Mouse (Mus musculus) forebrain, embryonic 15.5 days (tissue): ENCODE data around the gene Cdc25b. TPM values are rescaled to one million over a fixed set of nuclear protein-coding genes. Genes with fewer than 3 reads are reported as not detected.

Experiments
- ATAC-seq: fragments of 200-750 bp; cut with Nextera tagmentation; replicated peaks from 2 replicates; pipeline ENCODE4 v1.8.0; 2017; ENCODE audit warnings: mild to moderate bottlenecking, moderate TSS enrichment, moderate library complexity
- H3K27ac ChIP-seq: fragments of 300-500 bp; sonication (generic); replicated peaks from 2 replicates; pipeline ENCODE4 v1.5.1; 2015; ENCODE audit warnings: mild to moderate bottlenecking, inconsistent platforms
- H3K27me3 ChIP-seq: fragments of 300-500 bp; sonication (generic); 2 replicates; pipeline ENCODE4 v1.6.1; 2015; ENCODE audit warnings: inconsistent platforms
- H3K36me3 ChIP-seq: fragments of 300-500 bp; sonication (generic); 2 replicates; pipeline ENCODE4 v1.6.1; 2015; ENCODE audit warnings: mild to moderate bottlenecking, inconsistent platforms
- H3K4me1 ChIP-seq: fragments of 300-500 bp; sonication (generic); 2 replicates; pipeline ENCODE4 v1.6.1; 2015; ENCODE audit warnings: inconsistent platforms
- H3K4me2 ChIP-seq: fragments of 300-500 bp; sonication (generic); replicated peaks from 2 replicates; pipeline ENCODE4 v1.6.1; 2015; ENCODE audit warnings: mild to moderate bottlenecking, inconsistent platforms
- H3K4me3 ChIP-seq: fragments of 300-500 bp; sonication (generic); 2 replicates; pipeline ENCODE4 v1.5.1; 2015; ENCODE audit warnings: mild to moderate bottlenecking, inconsistent platforms
- H3K9ac ChIP-seq: fragments of 300-500 bp; sonication (generic); replicated peaks from 2 replicates; pipeline ENCODE4 v1.6.1; 2015; ENCODE audit warnings: mild to moderate bottlenecking, inconsistent platforms
- H3K9me3 ChIP-seq: fragments of 300-500 bp; sonication (generic); 2 replicates; pipeline ENCODE4 v1.6.1; 2016; ENCODE audit warnings: inconsistent platforms
- WGBS: fragments of 180-500 bp; shearing (Covaris S2); methylation state at CpG from one replicate; pipeline ENCODE4 v1.1.7; 2015; ENCODE audit warnings: mixed read lengths; 5-methylcytosine and 5-hydroxymethylcytosine counted together
- polyA plus RNA-seq: library from polyadenylated mRNA; unstranded; fragments of >200 nt; fragmentation: Nextera tagmentation; extraction: Ambion mirVana; gene quantifications from 2 replicates; pipeline ENCODE4 v1.2.1, GENCODE M21; 2015

The Cdc25b gene
- polyA plus RNA-seq, 1 experiment from 2014 or later, result 36.4 TPM

GRCm38 (mm10) chr2:131242929-131243328 is 56.2 kb downstream of the Cdc25b start:
- Histone ChIP-seq H3K4me1 (no peaks in the 10 kb centered on the region), H3K36me3 (no peaks in the 10 kb centered on the region), H3K4me2 (no peak overlapping the region), H3K4me3 (no peak overlapping the region), H3K9ac (no peak overlapping the region), H3K27me3 (no peaks in the 10 kb centered on the region), H3K9me3 (no peaks in the 10 kb centered on the region), H3K27ac (no peak overlapping the region)
- no peak for ATAC-seq
- WGBS, result 95% methylated on average over 7 of the region's 7 CpGs

Other genes with a start within 250 kb of the Cdc25b start
- 30.0 and 30.9 TPM in 2 replicates for gene Gfra4, start 143.9 kb upstream of the Cdc25b start, polyA plus RNA-seq
- 0.60 and 0.70 TPM in 2 replicates for gene Adam33, start 123.1 kb upstream of the Cdc25b start, polyA plus RNA-seq
- 0.19 and 0.24 TPM in 2 replicates for gene Siglec1, start 100.2 kb upstream of the Cdc25b start, polyA plus RNA-seq
- 3.7 TPM in 2 replicates for gene Hspa12b, start 59.7 kb upstream of the Cdc25b start, polyA plus RNA-seq
- not detected in 2 replicates for gene Gm11037, start 53.5 kb upstream of the Cdc25b start, polyA plus RNA-seq
- gene 1700037H04Rik, start 26.9 kb upstream of the Cdc25b start, polyA plus RNA-seq, result 88.7 and 95.4 TPM in 2 replicates
- gene Cenpb, start 6.9 kb upstream of the Cdc25b start, polyA plus RNA-seq, result 18.8 and 19.7 TPM in 2 replicates
- gene Spef1, start 333 bp downstream of the Cdc25b start, polyA plus RNA-seq, result 13.0 and 13.2 TPM in 2 replicates
- gene Ap5s1, start 20.1 kb downstream of the Cdc25b start, polyA plus RNA-seq, result 36.5 and 37.0 TPM in 2 replicates
- gene Mavs, start 47.1 kb downstream of the Cdc25b start, polyA plus RNA-seq, result 5.9 and 6.4 TPM in 2 replicates
- gene Pank2, start 75.5 kb downstream of the Cdc25b start, polyA plus RNA-seq, result 36.4 and 37.0 TPM in 2 replicates
- 20.5 and 20.6 TPM in 2 replicates for gene Rnf24, start 165.9 kb downstream of the Cdc25b start, polyA plus RNA-seq